23 mouse cellular contexts compared by ENCODE assay signal in genomic region chr4:86721856-86722358, GRCm38 (mm10). TPM values are rescaled to one million over a fixed set of nuclear protein-coding genes. Genes with fewer than 3 reads are reported as not detected.
DNase-seq lines count a peak whose midpoint lies in the region; ATAC-seq and TF ChIP-seq lines count a peak whose summit lies in the region.
"Had no signal": no experiment of that assay in that cellular context is flagged by ENCODE, and none has a peak within 500 bp of the region (broad histone marks: within the 10 kb centered on the region; RNA-seq: fewer than 3 reads in every experiment).

No protein-coding gene starts in this region.

- no peaks in the 10 kb centered on the region for H3K9me3 ChIP-seq in kidney, embryonic 16.5 days (ENCODE audit: low read length)
- no peaks in the 10 kb centered on the region for H3K9me3 ChIP-seq in stomach, postnatal 0 days (ENCODE audit: control insufficient read depth, low read length)
- H3K9me3 ChIP-seq in hindbrain, embryonic 16.5 days (ENCODE audit: control insufficient read depth, low read length): no peaks in the 10 kb centered on the region
- H3K9me3 ChIP-seq: embryonic facial prominence, embryonic 12.5 days; forebrain, embryonic 12.5 days; heart, embryonic 15.5 days; kidney, embryonic 15.5 days; limb, embryonic 15.5 days; midbrain, embryonic 12.5 days had no signal

- TF ChIP-seq EP300 in stomach, postnatal 0 days (optimal IDR thresholded peaks at IDR 0.05): no peak

- H3K36me3 ChIP-seq in kidney, embryonic 16.5 days (ENCODE audit: insufficient read depth, low read length): no peaks in the 10 kb centered on the region
- no peaks in the 10 kb centered on the region for H3K36me3 ChIP-seq in stomach, postnatal 0 days (ENCODE audit: control insufficient read depth, insufficient read depth, low read length)
- no peaks in the 10 kb centered on the region for H3K36me3 ChIP-seq in hindbrain, embryonic 16.5 days (ENCODE audit: control insufficient read depth, insufficient read depth, low read length)
- H3K36me3 ChIP-seq: embryonic facial prominence, embryonic 12.5 days; forebrain, embryonic 12.5 days; heart, embryonic 15.5 days; kidney, embryonic 15.5 days; limb, embryonic 15.5 days; midbrain, embryonic 12.5 days had no signal

- no peaks in the 10 kb centered on the region for H3K4me1 ChIP-seq in kidney, embryonic 16.5 days (ENCODE audit: insufficient read depth, low read length)
- H3K4me1 ChIP-seq in stomach, postnatal 0 days (replicated peaks; ENCODE audit: control insufficient read depth, insufficient read depth): peaks cover 3% of the 10 kb centered on the region; the same call in 1 of the 2 replicates
- no peaks in the 10 kb centered on the region for H3K4me1 ChIP-seq in hindbrain, embryonic 16.5 days (ENCODE audit: control insufficient read depth, insufficient read depth, low read depth, low read length)
- H3K4me1 ChIP-seq: embryonic facial prominence, embryonic 12.5 days; forebrain, embryonic 12.5 days; limb, embryonic 15.5 days; midbrain, embryonic 12.5 days had no signal

- H3K4me2 ChIP-seq in kidney, embryonic 16.5 days (replicated peaks; ENCODE audit: low read depth, low read length): no peak overlapping the region
- H3K4me2 ChIP-seq in stomach, postnatal 0 days (replicated peaks; ENCODE audit: low read depth): no peak overlapping the region
- H3K4me2 ChIP-seq in hindbrain, embryonic 16.5 days (ENCODE audit: low read length): no peak overlapping the region
- H3K4me2 ChIP-seq: embryonic facial prominence, embryonic 12.5 days; forebrain, embryonic 12.5 days; heart, embryonic 15.5 days; hindbrain, embryonic 14.5 days; kidney, embryonic 15.5 days; limb, embryonic 15.5 days; midbrain, embryonic 12.5 days had no signal

- H3K27ac ChIP-seq in kidney, embryonic 16.5 days (ENCODE audit: low read length): no peak overlapping the region
- H3K27ac ChIP-seq in stomach, postnatal 0 days (replicated peaks): no peak overlapping the region
- H3K27ac ChIP-seq in hindbrain, embryonic 16.5 days (ENCODE audit: low read depth, low read length): no peak overlapping the region
- H3K27ac ChIP-seq: embryonic facial prominence, embryonic 12.5 days; forebrain, embryonic 12.5 days; heart, embryonic 15.5 days; hindbrain, embryonic 14.5 days; kidney, embryonic 15.5 days; limb, embryonic 15.5 days; liver, embryonic 14.5 days; midbrain, embryonic 12.5 days had no signal

- H3K9ac ChIP-seq in kidney, embryonic 16.5 days (replicated peaks; ENCODE audit: low read length): no peak overlapping the region
- H3K9ac ChIP-seq in stomach, postnatal 0 days (ENCODE audit: low read length): no peak overlapping the region
- no peak overlapping the region for H3K9ac ChIP-seq in hindbrain, embryonic 16.5 days (ENCODE audit: low read depth, low read length)
- H3K9ac ChIP-seq: embryonic facial prominence, embryonic 12.5 days; forebrain, embryonic 12.5 days; heart, embryonic 15.5 days; hindbrain, embryonic 14.5 days; kidney, embryonic 15.5 days; limb, embryonic 15.5 days; liver, embryonic 14.5 days; midbrain, embryonic 12.5 days had no signal

- no peak overlapping the region for H3K4me3 ChIP-seq in kidney, embryonic 16.5 days (ENCODE audit: low read length)
- no peak overlapping the region for H3K4me3 ChIP-seq in stomach, postnatal 0 days (ENCODE audit: low read depth, low read length)
- H3K4me3 ChIP-seq in hindbrain, embryonic 16.5 days (ENCODE audit: low read length): no peak overlapping the region
- H3K4me3 ChIP-seq: embryonic facial prominence, embryonic 12.5 days; forebrain, embryonic 12.5 days; heart, embryonic 15.5 days; kidney, embryonic 15.5 days; limb, embryonic 15.5 days; midbrain, embryonic 12.5 days had no signal

- no peak for ATAC-seq in kidney, embryonic 16.5 days (ENCODE audit: low FRiP score, low TSS enrichment)
- ATAC-seq in megakaryocyte, adult 5-6 weeks (ENCODE audit: poor library complexity, severe bottlenecking): peak; percentile 43
- no peak; the same call in 1 of the 2 replicates for ATAC-seq in stomach, postnatal 0 days (ENCODE audit: low FRiP score, low TSS enrichment)
- ATAC-seq in hindbrain, embryonic 16.5 days: no peak

- DNase-seq in kidney, postnatal 14 days: peak; percentile 12
- DNase-seq in urinary bladder, postnatal 14 days (ENCODE audit: low spot score): peak; percentile 8
- DNase-seq in urinary bladder, postnatal 10 days (ENCODE audit: low spot score): no peak
- peak; percentile 48 for DNase-seq in stomach, postnatal 0 days (ENCODE audit: low spot score)
- DNase-seq in cerebellum, adult 18-20 months: no peak
- DNase-seq: cerebellum, adult 11 months; cerebellum, postnatal 14 days; heart, postnatal 36 days; kidney, adult 11 months; layer of hippocampus, adult 9-11 months; right cerebral cortex, postnatal 25 days; thymus, postnatal 14 days had no signal

- no peak for TF ChIP-seq CTCF in stomach, postnatal 0 days (IDR thresholded peaks at IDR 0.05; ENCODE audit: low read depth)

- no peaks in the 10 kb centered on the region for H3K27me3 ChIP-seq in kidney, embryonic 16.5 days (ENCODE audit: insufficient read depth, low read length)
- H3K27me3 ChIP-seq in stomach, postnatal 0 days (ENCODE audit: control insufficient read depth, insufficient read depth, low read length): no peaks in the 10 kb centered on the region
- H3K27me3 ChIP-seq in hindbrain, embryonic 16.5 days (replicated peaks; ENCODE audit: control insufficient read depth, insufficient read depth, low read length): no peaks in the 10 kb centered on the region
- H3K27me3 ChIP-seq: embryonic facial prominence, embryonic 12.5 days; forebrain, embryonic 12.5 days; heart, embryonic 15.5 days; kidney, embryonic 15.5 days; limb, embryonic 15.5 days; midbrain, embryonic 12.5 days had no signal

- 45% methylated on average over 8 of the region's 8 CpGs for WGBS in kidney, embryonic 16.5 days
- WGBS in stomach, postnatal 0 days: 26% methylated on average over 8 of the region's 8 CpGs
- 81% methylated on average over 8 of the region's 8 CpGs for WGBS in hindbrain, embryonic 16.5 days

RNA-seq across cellular contexts. Expression of gene Dennd4c, which starts 26.4 kb away (rescaled TPM):
- polyA plus RNA-seq in kidney, embryonic 16.5 days (2015; fragmentation: Nextera tagmentation; extraction: Ambion mirVana): 6.5 and 7.6 TPM in 2 replicates
- 23.1 and 24.1 TPM in 2 replicates for total RNA-seq in megakaryocyte, adult 5-6 weeks (2015)
- total RNA-seq in megakaryocyte, adult 5-6 weeks (2017): 27.9 and 30.9 TPM in 2 replicates
- polyA plus RNA-seq in stomach, postnatal 0 days (2015; fragmentation: Nextera tagmentation; extraction: Ambion mirVana): 3.5 and 4.2 TPM in 2 replicates
- polyA plus RNA-seq in hindbrain, embryonic 16.5 days (2015; fragmentation: Nextera tagmentation; extraction: Ambion mirVana): 3.0 and 3.2 TPM in 2 replicates

RNA-seq across cellular contexts. Expression of gene Plin2, which starts 52.0 kb away (rescaled TPM):
- polyA plus RNA-seq in kidney, embryonic 16.5 days (2015; fragmentation: Nextera tagmentation; extraction: Ambion mirVana): 68.9 and 77.0 TPM in 2 replicates
- total RNA-seq in megakaryocyte, adult 5-6 weeks (2015): 124 and 127 TPM in 2 replicates
- 187 and 216 TPM in 2 replicates for total RNA-seq in megakaryocyte, adult 5-6 weeks (2017)
- 50.7 and 57.8 TPM in 2 replicates for polyA plus RNA-seq in stomach, postnatal 0 days (2015; fragmentation: Nextera tagmentation; extraction: Ambion mirVana)
- polyA plus RNA-seq in hindbrain, embryonic 16.5 days (2015; fragmentation: Nextera tagmentation; extraction: Ambion mirVana): 49.5 and 53.8 TPM in 2 replicates

Comparison
In these comparisons a context has a peak if more than half of its experiments do, and no peak if none do; other contexts are left out.
1. DNase-seq: peak in kidney, postnatal 14 days (single experiment), urinary bladder, postnatal 14 days (single experiment) and stomach, postnatal 0 days (single experiment); none in urinary bladder, postnatal 10 days (single experiment) and cerebellum, adult 18-20 months (0 of 2).